Mouse (Mus musculus) urinary bladder, postnatal 4 days (tissue): Measurements from ENCODE around the gene Fbxo47.

Source experiments
- DNase-seq, 2 experiments: peaks; one replicate each; pipeline ENCODE4 v3.0.0; 2021 to 2022; ENCODE audit warnings: low spot score in 2 of 2

Gene Fbxo47

DNA sequence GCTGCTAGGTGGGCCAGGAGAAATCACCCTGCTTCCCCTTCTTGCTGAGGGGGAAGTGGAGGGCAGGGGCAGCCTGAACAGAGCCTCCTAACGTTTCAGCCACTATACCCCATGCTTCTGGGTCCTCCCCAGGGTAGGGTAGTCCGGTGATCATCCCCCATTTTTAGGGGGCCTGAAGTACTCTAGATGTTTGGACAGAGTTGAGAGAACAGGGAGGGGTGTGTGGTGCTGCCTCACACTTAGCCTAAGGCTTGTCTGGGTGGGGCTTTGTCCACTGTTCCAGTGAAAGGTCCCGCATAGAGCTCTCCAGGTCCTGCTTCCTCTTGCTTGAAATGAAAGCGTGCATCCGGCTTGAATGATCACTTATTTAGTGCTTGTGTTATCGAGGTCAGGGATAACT lies 53.5 kb downstream of the Fbxo47 start:
- no peak for DNase-seq

DNA sequence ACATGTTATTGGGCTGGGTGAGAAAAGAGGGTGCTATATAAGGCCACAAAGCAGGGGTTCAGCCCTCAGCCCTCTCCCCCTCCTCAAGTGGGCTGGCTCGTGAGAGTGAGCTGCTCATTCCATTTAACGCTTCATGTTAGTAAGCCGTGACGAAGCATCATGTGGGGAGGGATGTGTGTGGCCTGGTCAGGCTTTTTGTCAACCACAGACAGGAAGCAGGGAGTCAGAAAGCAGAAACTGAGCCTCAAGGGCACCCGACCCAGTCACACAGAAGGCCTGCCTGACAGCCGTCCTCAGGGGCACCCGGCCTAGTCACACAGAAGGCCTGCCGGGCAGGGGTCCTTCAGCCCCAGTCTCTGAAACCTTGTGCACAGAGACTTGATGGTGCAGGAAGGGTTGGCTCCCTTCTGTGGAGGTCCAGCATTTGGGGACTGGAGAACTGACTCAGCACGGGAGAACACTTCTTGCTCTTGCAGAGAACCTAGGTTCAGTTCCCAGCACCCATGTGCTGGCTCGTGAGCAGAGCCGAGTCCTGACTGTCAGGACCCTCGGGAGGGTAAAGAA lies 54.0 kb downstream of the Fbxo47 start:
- no peak for DNase-seq

DNA sequence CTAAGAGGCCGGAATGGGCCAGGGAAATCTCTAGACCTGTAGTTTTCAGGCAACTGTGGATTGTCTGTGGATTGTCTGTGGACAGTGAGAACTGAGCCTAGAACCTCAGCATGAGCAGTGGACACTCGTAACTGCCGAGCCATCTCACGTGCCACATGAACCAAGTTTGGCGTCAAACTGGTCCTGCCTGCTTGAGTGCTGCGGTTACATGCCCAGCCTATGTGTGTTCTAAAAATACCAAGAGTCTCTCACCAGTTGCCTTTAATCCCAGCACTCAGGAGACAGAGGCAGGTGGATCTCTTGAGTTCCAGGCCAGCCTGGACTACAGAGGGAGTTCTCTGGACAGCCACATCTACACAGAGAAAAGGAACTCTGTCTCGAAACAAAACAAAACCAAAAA lies 54.6 kb downstream of the Fbxo47 start:
- no peak for DNase-seq

DNA sequence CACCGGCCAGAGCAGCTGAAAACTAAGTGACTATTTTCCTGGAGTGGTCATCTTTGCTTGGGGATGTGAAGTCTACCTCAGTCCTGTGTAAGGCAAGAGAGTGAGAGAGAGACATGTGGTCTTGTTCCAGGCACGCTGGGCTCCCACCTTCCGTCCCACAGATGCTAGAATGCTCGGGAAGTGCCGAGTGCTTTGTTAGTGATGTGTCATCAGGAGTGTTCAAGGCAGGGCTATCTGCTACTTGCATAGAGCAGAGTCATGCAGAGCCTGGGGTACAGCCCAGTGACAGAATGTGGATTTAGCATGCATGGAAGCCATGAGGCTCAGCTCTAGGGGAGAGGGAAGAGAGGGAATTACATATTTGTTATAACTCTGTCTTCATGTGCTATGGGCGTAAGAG lies 56.3 kb downstream of the Fbxo47 start:
- DNase-seq = no peak

DNA sequence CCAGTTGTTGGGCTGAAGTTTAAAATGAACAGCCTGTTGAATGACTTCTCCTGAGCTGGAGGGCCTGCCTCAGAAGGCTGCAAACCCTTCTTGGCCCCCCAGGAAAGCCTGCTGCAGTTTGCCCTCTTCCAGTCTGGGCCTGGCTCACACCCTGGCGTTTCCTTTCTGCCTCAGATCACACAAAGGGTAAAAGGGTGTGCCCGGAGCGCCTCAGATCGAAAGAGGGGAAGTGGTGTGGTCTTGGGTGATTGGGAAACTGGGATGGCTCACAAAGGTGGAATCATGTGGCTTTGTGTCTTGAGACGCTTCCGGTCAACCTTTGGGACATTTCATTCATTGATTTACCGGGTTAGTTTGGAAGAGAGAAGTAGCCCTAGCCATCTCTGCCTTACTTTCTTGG lies 57.5 kb downstream of the Fbxo47 start:
- no peak for DNase-seq

DNA sequence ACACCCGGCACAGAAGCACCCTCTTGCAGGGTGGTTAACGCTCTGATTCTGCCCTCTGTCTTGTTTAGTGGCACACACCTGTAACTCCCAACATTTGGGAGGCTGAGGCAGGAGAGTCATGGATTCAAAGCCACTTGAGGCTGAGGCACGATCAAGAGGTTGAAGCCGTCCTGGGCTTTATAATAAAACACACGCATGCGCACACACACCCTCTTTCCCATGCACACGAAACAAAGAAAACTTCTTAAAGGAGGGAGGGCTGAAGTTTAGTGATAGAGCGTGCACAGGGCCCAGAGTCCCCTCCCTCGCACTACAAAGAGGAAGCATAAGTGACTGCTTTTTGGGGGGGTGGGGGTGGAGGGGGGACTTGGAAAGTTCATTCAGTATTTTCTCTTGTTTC lies 58.0 kb downstream of the Fbxo47 start:
- no peak for DNase-seq

DNA sequence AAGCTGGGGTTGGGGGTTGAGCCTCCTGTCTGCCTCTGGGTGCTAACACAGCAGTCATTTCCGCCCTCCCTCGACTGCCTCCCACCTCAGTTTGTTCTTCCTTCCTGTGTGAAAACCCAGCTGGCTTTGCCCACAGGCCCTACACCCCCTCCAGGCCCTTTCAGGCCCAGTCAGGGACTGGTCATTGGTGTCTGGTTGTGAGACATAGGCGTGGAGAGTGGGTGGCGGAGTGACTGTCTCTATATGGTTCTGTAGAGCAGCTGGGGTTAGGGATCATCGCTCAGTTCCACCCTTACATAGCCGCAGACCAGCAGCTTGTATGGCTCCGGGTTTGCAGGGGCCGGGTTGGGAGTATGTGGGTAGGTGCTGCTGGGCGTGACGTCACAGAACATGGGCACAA lies 58.7 kb downstream of the Fbxo47 start:
- DNase-seq = no peak

DNA sequence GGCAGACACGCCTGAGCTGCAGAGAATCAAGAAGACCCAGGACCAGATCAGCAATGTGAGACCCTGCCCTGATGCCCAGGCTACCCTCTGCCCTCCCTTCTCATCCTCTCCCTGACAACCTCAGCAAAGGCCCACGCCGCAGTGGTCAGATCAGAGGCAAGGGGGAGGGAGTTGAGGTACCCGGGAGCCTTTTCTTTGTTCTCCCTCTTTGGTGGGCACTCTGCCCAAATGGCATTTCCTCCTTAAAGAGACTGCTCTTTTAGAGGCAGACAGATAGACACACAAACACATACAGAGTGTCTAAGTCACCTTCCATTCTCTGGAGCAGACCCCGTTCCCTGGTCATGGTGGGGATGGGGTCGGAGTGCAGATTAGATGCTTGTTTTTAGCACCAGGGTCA lies 59.1 kb downstream of the Fbxo47 start:
- no peak for DNase-seq

DNA sequence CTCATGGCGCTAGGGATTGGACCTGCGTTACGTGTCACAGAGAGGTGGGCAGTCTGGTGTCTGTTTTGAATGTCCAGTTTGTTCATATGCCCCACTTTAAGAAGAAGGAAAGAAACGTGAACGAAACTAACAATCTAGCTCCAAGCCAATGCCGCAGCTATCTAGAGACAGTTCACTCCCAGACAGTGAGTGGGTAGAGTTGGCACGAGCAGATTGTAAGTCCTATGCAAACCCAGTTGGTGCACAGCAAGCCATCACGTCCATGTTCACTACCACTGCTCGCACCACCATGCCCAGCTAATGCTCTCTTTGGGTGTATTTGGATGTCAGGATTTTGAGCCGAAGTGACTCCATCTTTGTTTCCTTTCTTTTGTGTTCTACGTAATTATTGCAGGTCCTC lies 59.8 kb downstream of the Fbxo47 start:
- no peak for DNase-seq

DNA sequence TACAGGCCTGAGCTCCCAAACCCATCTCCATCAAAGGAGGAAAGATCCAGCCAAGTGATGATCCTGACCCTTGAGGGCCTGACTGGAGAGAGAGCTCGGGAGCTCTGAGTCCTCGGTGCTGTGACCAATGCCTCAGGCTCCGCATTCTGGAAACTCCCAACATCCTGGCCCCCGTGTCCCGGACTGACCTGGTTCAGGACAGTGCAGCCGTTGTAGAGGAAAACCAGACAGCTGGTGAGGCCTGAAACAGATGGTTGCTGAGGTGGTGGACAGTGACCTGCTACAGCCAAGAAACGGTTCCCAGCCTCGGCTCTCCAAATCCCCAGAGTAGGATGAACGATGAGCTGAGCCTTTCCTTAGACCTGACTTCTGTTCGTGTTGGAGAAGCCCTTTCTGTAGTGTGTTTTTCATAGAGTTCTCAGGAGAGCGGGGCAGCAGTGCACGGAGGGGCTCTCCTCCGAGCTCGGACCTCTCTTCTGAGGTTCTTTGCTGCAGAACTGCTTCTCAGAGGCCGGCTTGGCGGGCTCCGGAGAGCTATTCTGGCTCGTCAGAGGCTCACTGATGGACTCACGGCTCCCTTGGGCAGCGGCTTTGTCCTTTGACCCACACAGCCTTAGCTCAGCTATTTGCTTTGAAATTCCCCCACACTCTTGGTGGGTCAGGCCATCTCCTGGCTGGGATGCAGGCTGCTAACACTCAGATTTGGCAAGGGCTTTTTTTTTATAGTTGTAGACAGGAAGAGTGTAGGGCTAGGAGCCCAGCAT lies 60.9 kb downstream of the Fbxo47 start:
- DNase-seq = no peak

DNA sequence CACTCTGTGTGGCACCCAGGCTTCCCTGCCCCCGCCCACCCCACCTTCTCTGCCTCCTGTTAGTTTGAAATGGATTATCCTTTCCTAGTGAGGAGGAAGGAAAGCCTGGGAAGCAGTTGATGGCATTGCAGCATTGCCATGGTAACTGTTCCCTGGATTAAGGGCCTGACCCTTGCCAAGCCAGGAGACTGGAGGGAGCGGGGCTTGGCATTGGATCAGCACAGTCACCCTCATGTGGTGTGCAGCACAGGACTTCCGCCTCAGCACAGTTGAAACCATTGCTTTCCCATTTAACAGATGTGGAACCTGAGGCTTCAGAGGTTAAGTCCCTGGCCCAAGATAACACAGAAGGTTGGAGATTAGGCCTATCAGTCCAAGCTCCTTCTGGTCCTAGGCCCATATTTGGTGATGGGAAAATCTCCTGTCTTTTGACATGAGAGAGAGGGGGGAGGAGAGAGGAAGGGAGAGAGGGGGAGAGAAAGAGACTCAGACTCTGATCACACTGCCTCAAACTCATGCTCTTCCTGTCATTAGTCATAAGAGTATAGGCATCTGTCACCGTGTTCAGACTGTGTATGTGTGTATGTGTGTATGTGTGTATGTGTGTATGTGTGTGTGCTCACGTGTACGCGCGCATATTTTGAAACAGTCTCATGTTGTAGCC lies 62.4 kb downstream of the Fbxo47 start:
- no peak for DNase-seq

DNA sequence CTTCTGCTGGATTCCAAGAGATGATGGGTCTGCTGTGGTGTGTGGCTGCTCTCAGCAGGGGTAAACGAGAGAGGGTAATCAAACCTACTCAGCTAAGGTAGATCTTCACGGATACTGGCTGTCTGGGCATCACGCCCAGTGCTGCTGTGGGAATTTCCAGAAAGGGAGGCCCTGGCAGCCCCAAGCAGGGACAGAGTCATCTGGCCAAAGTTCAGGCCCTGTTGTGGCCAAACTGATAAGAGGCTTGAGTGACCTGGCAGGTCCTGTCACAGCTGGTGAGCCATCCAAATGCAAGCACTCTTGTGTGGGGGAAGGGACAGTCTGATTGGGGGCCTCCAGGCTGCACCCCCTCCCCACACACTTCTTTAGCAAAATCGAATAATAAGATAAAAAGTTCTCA lies 63.1 kb downstream of the Fbxo47 start:
- no peak for DNase-seq

DNA sequence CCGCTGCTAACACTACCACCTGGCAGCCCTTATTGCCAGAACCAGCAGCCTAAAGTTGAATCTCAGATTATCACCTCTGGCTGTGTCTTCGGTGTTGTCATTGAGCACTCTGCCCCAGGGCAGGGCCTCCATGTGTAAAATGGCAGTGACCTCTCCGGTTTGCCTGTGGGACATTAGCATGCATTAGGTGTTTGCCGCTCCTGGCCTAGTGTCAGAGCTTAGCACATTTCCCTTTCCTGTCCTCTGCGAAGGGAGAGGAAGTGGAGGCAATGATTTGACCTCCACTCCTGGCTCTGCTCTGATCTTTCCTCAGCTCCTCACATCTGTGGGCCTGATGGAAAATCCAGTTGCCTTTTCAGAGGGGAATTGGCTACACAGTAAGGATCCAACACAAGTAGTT lies 64.0 kb downstream of the Fbxo47 start:
- DNase-seq = no peak

DNA sequence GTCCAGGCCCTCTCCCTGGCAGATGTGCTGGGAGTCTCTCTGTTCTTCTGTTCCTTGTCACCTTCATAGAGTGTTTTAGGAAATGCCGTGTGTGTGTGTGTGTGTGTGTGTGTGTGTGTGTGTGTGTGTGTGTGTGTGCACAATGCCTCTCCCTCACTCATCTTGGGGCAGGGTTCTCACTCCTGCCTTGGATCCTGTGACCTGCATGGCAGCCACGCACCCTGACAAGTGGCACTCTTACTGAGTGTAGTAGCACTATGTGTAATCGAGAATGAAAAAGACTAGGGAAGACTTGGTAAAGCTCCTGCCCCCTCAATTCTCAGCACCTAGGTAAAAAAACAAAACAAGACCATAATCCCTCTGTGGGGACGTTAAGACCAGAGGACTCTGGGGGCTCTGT lies 64.9 kb downstream of the Fbxo47 start:
- no peak for DNase-seq

DNA sequence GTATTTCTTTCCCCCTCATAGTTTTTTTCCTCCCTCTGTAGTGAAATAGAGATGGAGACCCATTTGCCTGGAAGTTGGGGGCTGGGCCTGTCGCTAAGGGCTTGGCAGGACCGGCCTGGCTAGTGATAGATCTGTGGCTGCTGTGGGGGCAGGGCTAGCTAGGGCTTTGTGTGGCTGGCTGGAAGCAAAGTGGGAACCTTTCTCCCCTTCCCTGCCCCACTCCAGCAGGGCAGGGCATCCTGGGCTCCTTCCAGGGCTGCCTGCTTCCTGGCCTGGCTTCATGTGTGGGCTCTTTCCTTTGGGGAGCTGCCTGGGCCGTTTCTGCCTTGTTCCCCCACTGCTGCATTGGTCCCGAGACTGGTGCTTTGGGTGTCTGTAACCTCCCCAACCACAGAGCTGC lies 65.4 kb downstream of the Fbxo47 start:
- no peak for DNase-seq

DNA sequence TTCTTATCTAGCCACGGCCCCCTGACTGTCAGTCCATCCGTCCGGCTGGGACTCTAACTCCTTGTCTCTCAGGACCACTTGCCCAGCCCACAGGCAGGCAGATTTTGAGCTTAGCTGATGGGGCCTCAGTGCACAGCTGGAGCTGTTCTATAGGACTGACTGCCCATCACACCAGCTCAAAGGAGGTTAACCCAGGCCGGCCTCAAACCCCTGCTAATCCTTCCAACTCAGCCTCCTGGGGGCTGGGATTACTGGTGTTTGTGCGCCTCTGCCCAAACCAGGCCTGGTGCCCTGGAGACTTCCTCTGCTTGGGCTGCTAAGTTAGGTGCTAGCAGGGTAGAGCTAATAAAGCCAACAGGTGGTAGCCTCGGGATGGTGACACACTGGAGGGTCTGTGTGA lies 66.0 kb downstream of the Fbxo47 start:
- DNase-seq = no peak

DNA sequence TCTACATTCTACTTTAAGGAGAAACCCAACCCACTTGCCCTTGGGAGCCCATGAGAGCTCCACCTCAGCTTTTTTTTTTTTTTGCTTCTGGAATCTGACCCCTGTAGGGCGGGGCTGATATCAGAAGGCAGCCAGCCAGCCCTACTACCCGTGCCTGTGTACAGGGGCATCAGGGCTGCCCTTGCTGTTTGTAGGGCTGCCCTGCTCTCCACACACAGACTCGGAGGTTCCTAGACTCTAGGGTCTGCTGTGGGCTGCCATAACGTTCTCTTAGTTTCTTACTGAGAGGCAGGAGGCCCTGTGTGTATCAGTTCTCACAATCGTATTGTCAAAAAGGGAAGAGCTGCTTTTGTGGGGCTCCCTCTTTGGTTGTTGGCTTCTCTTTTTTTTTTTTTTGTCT lies 66.6 kb downstream of the Fbxo47 start:
- no peak for DNase-seq

DNA sequence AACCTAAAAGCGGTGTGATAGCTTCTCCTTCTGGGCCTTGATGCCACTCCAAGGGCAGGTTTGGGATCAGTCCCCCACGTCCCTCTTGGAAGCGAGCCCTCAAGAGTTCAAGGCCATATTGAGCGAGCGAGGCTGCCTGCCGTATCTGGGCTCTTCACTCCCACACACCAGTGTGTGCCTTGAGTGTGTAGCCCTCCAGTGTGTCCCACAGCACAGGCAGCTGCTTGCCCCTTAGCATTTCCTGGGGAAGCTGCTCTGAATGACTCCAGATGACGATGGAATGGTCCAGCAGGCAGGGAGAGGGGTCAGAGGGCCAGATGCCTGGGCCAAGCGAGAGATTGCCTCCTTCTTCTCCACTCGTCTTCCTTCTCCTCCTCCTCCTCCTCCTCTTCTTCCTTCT lies 67.0 kb downstream of the Fbxo47 start:
- DNase-seq = no peak

DNA sequence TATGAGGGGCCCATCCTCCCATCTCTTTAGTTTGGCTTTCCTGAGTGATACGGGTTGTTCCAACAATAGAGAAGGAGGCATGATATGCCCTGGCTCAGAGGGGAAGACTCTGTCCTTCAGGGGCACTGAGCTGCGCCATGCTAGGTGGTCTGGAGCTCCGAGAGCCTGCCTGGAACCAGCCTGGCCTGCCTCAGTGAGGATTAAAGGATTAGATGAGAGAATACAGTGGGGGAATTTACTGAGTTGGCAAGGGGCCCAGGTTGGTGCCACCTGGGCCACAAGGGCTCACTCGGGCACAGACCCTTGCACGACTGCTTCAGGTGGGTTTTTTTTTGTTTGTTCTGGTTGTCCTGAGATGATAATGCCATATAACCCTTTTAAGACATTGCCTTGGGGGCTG lies 67.8 kb downstream of the Fbxo47 start:
- DNase-seq = no peak

DNA sequence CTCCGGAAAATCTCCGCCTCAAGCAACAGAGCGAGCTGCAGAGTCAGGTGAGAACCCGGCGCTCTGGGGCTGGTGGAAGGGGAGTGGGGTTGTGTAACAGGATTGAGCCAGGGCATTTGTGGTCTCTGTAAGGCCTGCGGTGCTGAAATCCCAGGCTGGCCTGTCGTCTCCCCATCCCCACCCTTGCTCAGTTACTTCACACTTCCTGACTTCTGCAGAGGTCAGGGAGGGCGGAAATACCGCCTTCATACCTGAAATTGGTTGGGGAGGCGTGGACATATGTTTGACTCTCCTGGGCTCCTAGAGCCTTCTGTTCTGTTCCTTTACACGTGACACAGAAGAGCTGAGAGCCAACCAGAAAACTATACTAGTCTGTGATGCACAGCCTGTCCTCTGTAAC lies 68.2 kb downstream of the Fbxo47 start:
- DNase-seq = no peak

DNA sequence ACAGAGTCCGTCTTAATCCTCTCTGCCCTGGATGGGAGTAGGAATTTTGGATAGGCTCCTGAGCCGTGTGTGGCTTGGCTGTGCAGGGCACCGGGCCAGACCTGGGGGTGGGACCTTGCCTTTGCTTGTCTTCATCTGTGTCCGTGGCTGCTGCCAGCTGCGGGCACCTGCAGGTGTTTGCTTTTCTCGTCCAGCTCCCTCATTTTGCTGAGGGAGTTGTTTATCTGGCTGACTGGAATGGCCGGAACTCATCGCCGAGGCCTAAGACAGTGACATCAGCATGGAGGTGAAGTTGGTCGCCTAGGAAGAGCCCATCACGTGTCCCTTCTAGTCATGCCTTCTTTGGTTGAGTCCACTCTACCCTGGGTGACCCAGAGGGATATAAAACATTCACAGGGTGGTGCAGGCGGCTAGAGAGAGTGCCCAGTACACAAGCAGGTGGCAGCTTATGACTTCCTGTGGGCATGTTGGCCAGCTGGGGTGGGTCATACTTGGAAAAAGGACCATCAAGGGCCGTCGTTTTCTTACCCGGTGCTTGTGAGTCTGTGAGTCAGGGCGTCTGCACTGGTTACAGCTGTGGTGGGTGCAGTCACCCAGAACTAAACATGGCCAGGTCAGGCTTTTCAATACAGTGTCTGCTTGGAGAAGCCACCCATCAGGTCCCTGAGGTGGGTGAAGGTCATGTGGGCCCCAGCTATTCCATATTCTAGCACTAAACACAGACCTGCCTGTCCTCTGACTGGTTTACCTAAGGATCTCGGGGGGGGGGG lies 70.0 kb downstream of the Fbxo47 start:
- DNase-seq = no peak

DNA sequence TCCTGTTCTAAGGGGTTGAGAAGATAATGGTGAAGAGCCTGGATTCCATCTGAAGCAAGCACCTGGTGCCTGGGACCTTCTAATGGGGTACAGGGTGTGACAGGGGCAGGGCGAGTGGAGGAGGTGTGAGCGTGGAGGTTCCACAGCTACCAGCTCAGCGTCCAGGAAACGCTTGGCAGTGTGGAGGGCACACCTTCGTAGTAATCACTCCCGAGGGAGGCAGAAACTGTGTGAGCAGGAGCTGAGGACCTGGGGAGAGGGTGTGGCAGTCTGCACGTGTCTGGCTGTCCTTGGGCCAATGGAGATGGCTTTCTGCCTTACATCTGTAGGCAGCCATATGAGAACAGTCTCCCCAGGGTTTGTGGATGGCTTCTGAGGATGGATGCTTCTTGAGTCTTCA lies 70.9 kb downstream of the Fbxo47 start:
- peak in 1 of 2 experiments; percentile 53 for DNase-seq

DNA sequence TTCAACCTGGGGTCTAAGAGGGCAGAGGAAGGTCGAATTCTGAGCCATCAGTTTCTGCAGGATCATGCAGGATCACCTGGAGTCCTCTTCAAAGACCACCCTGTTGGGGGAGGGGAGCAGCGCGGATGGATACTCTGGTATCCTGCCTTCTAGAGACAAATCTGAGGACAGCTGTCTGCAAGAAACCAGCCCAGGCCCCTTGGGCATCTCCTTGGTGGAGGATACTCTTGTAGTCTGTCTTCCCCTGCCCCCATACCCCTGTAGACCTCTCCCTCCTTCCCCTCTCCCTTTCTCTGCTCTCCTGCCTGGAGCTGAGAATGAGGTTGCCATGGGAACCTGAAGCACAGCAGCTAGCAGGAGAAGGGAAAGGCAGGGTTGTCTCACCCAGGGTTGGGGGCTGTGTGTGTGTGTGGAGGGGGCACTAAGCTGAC lies 71.4 kb downstream of the Fbxo47 start:
- peak in 1 of 2 experiments; percentile 57 for DNase-seq
